Mouse (Mus musculus) gastrocnemius, adult 18-20 months (tissue): ENCODE measurements around the gene Zfp609. TPM values are rescaled to one million over a fixed set of nuclear protein-coding genes. Genes with fewer than 3 reads are reported as not detected.

ENCODE experiments used
- DNase-seq: peaks from one replicate; pipeline ENCODE4 v3.0.0; 2021; ENCODE audit warnings: low spot score
- total RNA-seq, 2 experiments: library from RNA; stranded (reverse); gene quantifications; 2 replicates each; pipeline ENCODE4 v1.2.3; 2021

Gene Zfp609
- total RNA-seq, 2 experiments from 2014 or later = 15.7 to 16.2 TPM

DNA sequence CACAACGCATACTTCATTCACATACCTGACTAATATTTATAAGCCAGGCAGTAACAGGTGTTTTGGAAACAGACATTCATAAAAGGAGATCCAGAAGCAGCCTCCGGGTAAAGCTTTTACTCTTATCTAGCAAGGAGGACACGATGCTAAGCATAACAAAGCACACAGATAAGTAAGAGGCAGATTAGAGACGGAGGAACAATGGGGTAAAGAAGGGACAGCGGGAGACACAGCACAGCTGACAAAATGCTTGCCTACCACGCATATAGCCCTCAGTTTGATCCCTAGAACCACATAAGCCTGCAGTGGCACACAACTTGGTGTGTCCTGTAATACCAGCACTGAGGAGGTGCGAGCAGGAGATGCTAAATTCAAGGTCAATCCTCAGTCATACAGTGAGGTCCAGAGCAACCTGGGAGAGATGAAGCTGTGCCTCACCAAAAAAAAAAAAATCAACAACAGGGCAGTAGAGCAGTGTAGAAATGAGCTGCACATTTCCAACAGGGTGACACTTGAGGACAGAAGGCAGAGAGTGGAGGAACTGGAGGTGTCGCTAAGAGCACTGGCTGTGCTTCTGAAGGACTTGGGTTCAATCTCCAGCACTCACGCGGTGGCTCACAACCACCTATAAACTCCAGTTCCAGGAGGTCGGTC is 56.2 kb downstream of the Zfp609 start:
- no peak for DNase-seq

DNA sequence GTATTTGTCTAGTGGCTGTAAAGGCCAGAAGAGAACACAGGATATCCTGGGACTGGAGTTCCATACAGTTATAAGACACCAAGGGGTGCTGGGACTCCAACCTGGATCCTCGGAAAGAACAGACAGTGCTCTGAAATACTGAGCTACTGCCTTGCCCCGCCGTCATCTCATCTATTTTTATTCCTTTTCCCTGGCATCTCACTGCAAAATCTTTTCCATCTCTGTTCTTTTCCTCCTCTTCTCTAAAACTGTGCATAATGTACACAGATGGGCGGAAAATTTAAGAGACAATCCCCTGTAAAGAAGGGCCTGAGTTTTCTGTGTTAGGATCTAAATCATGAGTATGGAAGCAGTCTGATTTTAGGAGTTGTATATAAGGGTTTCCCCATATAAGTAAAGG is 64.6 kb downstream of the Zfp609 start:
- no peak for DNase-seq

DNA sequence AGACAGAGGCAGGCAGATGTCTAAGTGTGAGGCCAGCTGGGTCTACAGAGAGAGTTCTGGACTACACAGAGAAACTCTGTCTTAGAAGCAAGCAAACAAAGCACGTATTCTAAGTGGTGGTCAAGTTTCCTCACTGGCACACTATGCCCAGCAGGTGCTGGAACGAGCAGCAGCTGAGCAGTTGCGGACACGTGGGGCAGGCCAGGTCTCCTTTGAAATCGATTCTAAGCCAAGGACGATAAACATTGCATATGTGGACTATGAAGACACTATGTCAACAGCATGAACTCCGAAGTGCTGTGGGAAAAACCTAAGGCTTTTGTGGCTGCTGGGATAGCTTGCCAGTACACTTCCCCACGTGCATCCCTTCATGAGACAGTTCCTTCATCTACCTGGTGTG is 67.4 kb downstream of the Zfp609 start:
- no peak for DNase-seq

DNA sequence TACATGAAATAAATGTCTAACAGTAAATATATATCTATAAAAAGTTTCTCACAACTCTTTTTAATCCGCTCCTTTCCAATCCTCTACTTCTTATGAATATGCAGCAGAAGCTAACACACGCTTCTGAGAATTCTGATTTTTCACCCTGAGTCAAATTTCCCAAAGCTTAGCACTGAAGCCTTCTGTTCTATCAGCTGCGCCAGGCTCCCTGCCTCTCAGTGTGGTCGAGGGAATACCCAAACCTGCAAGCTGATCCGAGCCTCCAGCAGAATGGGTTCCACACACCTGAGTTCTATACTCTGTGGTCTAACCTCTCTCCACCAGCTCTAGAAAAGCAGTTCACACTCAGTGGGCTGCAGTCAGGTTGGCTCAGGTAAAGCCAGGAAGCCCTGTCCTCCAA is 68.1 kb downstream of the Zfp609 start:
- DNase-seq = no peak

DNA sequence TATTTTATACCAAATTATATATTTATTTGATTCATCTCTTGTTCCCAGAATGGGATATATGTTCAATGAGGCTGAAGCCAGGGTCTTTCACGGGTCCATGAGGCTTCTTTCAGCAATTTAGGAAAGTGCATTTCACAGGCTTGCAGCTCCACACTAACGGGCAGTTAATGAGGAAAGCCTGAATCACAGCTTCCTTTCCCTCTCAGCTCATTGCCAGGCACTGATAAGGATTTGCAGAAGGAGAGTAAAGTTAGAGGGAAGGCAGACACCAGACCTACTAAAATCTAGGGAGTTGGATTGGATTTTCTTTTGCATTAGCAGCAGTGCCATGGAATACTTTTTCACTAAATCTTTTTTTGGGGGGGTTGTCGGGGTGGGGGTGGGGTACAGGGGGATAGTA is 69.5 kb downstream of the Zfp609 start:
- DNase-seq = no peak

DNA sequence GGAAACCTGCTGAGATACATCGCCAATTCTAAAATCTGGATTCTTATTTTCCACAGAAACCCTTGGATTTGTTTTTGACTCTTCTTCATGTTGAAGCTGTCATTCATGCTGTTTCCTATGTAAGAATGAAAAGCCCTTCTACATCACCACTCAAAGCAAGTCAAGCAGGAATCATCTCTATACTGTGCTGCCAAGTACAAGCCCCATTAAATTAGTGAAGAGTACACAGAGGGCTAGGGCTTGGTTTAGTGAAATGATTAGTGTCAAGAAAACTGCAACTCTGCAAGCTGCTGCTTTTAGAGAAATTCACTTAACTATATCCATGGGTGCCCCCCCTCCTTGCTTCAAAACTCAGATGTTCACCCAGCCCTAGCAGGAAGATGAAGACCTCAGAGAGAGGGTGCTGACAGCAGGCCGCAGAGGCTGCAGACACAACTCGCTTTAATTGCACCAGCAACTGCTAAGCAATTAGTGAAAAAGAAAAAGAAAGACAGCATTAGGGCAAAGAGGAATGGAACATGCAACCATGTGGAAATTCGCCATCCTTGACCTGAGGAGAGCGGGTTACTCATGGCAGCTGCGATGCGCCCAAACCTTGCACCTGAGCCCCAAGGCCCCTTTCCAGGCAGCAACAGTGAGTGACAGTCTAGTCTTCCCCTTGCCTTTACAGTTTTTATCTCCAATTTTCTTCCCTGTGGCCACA is 71.5 kb downstream of the Zfp609 start:
- no peak for DNase-seq

DNA sequence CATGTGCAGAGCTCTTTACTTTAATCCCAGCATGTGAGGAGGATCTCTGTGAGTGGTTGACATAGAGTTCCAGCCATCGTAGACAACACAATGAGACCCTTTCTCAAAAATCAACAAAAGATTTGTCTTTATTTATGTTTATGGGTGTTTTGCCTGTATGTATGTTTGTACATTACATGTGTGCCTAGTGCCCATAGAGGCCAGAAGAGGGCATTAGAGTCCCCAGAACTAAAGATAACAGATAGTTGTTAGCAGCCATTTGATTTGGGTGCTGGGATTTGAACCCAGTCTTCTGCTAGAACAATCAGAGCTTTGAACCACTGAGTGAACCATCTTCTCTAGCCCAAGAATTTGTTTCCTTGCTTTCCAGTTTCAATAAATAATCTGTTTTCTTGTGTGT is 72.2 kb downstream of the Zfp609 start:
- no peak for DNase-seq

DNA sequence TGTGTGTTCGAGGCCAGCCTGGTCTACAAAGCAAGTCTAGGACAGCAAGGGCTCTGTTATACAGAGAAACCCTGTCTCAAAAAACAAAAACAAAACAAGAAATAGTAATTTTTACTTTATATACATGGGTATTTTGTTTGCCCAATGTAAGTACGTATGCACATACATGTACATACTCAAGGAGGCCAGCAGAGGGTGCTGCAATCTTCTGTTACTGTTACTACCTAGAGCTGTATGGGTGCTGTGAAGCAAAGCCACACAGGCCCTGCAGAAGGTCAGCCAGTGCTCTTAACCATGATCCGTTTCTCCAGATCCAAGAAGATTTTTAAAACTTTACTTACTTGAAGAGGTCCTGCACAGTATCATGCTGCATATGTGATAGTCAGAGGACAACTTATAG is 74.7 kb downstream of the Zfp609 start:
- DNase-seq = no peak

DNA sequence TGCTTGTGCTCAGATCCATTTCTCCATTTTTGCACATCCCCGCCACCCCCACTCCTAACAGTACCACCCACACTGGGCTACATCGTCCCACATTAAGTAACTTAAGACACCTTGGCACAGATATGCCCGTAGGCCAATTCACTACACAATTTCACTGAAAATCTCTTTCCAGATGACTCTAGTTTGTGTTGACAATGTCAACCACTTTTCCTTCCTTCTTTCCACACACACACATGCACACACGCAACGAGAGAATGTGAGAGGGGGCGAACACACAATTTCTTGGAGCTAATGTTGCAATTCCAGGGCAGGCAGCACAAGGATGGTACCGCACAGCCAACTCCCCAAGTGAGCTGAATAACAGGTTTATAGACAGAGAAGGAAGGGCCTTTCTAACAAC is 75.5 kb downstream of the Zfp609 start:
- no peak for DNase-seq

DNA sequence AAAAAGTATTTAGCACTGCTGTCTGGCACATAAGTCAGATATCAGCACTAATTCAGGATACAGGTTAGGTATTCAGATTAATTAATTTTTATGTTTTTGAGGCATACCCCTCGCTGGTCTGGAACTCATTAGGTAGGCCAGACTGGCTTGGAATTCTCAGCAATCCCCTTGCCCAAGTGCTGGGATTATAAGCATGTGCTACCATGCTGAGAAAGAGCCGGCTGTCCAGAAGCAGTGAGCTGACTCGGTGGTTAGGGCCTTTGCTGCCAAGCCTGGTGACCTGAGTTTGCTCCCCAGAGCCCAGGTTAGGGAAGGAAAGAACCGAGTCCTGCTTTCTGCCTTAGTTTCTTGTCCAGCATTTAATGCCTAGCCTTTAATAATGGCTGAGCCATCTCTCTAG is 79.3 kb downstream of the Zfp609 start:
- no peak for DNase-seq

DNA sequence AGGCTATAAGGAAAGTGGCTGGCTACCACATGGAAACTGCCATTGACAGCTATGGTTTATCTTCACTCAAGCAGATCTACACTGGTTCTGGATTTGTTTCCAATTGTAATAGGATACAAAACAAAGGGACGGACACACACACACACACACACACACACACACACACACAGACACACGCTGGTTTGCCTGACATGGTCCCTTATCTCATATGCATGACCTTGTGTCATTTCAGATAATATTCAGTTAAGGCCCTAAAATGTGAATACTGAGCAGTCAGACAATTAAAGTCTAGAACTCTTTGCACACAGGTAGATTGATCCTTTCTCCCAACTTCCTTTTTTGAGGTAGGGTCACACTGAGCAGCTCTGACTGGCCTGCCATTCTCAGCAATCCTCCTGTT is 80.9 kb downstream of the Zfp609 start:
- DNase-seq = no peak

DNA sequence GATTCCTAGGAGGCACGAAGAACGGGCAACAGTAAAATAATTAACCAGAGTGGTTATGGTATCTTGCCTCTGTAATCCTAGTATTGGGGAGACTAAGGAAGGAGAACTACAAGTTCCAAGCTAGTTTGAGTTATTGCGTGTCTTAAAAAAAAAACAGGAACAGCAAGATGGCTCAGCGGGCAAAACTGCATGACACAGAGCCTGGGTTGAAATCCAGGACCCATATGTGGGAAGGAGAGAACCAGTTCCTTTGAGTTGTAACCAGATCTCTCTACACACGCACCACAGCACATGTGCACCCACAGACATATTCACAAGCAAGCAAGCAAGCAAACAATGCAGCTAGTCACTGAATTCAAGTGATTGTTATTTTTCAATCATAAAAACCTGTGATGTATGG is 81.9 kb downstream of the Zfp609 start:
- no peak for DNase-seq

DNA sequence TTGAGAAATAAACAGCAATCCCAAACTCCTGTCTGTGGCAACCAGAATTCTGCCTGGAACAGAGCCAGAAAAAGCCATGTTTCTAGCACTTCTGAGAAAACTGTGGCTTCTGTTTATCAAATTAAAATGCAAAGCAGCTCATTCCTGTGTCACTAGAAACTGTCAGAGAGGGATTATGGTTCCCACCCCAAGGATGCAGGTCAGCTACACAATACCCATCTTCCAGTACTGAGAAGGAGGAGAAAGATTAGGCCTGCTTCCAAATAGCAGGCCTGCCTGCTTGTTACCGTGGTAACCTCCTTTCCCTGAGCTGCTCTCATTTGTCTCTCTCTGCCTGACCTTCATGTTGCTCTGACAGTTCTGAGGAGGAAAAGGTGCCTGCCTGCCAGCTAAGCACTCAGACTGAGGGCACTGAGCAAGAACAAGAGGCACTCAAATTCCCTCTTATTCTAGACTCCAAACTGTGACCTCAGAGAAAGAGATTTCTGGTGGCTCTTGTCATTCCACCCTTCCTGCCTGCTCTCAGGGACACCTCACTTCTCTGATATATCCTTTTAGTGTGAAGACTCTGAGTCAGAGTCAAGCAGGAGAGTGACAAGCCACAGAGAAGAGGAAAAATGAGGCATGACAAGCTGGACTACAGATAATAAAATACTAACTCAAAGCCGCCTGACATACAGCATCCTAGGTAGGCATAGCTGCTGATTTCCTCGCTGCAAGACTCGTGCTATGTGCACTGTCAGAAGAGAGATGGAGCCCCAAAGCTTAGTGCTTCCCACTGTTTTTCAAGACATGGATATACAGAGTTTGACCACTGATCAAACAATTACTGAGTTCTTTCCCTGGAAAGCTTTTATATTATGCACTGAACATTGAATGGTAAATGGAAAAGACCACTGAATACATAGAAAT is 82.9 kb downstream of the Zfp609 start:
- no peak for DNase-seq

DNA sequence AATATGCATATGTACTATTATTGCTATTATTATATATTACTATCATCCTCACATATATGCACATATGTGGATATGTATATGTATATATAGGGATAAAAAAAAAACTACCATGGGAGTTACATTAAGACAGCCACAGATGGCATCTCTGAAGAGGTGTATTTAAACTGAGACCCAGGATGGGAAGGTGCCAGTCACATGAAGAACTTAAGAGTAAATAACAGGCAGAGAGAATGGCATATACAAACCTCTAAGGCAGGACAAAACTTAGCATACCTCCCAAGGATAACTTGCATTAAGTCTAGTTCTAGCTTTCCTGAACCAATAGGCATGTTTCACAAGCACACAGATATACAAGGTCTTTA is 83.6 kb downstream of the Zfp609 start:
- no peak for DNase-seq

DNA sequence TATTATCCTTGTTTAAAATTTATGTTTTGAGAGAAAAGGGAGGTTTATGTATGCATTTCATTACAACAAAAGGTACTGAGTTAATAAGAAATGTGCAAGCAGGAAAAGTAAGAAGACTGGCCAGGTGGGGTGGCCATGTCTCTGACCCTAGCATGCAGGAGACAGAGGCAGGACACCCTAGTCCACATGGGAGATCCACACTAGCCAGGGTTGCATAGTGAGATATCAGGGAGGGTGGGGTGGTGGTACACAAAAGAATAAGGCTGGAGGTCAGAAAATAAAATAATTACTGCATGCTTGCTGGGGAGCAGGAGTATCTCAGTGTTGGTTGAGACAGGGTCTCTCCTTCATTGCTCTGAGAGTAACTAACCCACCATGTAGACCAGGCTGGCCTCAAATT is 84.0 kb downstream of the Zfp609 start:
- no peak for DNase-seq

DNA sequence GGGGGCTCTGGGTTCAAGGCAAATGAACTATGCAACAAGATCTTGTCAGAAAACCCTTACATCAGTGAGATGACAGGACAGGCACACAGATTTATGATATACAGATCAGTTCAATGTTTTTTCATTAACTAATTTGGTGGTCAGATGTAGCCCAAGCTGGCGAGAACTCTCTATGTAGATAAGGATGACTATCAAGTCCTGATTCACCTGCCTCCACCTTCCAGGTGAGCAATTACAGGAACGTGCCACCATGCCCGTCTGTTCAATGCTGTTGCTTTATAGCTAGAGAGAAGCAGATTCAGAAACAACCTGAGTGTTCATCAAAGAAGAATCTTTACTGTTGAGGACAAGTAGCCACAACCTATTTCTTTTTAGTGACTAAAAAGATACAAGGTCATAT is 84.6 kb downstream of the Zfp609 start:
- DNase-seq = no peak

DNA sequence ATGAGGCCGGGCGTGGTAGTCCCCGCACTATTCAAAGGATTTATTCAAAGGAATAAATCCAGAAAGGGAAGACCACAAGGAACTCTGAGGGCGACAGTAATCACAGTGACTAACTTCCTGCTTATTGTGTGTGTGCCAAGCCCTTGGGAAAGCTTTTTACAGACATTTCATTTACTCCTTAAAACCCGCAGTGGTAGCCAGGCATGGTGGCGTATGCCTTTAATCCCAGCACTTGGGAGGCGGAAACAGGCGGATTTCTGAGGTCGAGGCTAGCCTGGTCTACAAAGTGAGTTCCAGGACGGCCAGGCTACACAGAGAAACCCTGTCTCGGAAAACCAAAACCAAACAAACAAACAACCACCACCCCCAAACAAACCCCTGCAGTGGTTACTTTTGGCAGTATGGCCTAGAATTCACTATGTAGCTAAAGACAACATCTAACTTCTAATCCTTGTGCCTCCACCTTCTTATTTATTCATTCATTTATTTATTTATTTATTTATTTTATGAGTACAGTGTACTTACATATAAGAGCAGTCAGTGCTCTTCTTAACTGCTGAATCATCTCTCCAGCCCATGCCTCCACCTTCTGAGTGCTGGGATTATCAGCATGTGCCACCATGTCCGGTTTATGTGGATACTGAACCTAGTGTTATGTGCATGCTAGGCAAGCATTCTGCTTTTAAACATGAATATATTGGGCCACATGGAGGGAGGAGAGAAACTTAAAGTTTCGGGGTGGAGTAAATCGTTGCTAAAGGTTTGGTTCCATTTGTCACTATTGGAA is 86.1 kb downstream of the Zfp609 start:
- DNase-seq = no peak

DNA sequence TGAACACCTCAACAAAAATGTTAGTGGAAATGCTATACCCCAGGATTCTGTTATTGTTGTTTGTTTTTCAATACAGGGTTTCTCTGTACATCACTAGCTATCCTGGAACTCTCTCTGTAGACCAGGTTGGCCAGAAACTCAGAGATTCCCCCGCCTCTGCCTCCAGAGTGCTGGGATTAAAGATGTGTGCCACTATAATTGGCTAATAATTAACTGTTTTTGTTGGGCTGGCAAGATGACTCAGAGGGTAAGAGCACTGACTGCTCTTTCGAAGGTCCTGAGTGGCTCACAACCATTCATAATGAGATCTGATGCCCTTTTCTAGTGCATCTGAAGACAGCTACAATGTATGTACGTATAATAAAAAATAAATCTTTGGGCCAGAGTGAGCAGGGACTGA is 92.4 kb downstream of the Zfp609 start:
- no peak for DNase-seq

DNA sequence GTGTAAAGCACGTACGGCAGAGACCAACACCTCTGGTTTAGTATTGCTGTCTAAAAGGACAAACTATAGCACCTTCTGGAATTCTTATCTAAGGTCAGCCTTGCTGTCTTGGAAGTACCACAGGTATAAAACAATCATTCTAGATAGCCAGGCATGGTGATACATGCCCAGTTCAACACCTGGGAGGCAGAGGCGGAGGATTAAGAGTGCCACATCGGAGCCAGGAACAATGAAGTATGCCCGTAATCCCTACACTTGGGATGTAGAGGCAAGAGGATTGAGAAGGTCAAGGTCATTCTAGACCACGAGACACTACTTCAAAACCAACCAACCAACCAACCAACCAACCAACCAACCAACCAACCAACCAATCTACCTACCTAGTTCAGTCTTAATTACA is 98.8 kb downstream of the Zfp609 start:
- DNase-seq = no peak

DNA sequence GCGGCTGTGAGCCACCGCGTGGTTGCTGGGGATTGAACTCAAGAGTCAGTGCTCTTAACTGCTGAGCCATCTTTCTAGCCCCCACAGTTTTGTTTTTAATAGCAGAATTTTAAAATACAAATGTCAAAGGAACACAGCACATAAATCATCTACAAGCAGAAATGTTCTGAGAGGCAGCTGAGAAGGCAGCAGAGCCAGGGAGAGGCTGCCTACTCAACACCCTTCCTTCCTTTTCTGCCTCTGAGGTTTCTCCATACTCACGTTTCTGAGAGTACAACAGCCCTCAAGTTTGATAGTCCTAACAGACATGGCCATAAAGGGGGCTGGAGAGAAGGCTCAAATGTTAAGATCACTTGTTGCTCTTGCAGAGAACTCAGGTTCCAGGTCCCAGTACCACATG is 99.9 kb downstream of the Zfp609 start:
- no peak for DNase-seq

DNA sequence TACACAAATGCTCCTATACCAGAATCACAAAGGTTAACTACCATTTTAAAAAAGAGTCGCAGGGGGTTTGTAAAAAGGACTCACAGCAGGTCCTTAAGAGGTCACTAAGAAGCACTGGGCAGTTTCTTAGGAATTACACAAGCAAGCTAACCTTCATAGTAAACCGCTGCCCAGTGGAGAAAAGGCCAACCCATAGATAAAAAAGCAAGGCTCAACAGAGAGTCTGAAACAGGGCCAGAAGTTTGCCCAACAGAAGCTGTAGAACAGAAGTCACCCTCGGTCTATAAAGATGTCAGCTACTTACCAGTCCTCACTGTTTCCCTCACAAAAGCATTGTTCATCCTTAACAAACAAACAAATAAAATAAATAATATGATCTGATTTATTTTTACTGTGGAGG is 100.9 kb downstream of the Zfp609 start:
- no peak for DNase-seq

DNA sequence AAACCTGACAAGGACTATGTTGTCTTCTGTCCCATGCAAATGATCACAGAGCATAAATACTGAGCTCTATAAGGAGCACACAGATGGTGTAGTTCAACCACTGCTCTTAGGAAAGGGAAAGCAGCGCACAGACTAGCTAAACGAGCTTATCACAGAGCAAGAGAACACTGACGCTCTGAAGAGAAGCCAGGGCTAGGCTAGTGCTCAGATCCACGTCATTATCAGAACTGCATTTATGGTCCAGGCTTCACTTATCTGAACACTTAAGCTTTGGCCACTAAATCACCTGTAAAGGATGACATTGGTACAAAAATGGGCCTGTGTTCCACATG is 102.1 kb downstream of the Zfp609 start:
- no peak for DNase-seq
